ENCODE assay signal across 9 mouse cellular contexts in genomic region chr2:102038229-102038894, GRCm38 (mm10).
DNase-seq lines count a peak whose midpoint lies in the region; TF ChIP-seq lines count a peak whose summit lies in the region.
"Had no signal": no experiment of that assay in that cellular context is flagged by ENCODE, and none has a peak within 500 bp of the region (broad histone marks: within the 10 kb centered on the region; RNA-seq: fewer than 3 reads in every experiment).

No protein-coding gene starts in this region.

- H3K27me3 ChIP-seq in MEL (ENCODE audit: control insufficient read depth in 1 of 2, insufficient read depth in 2 of 2, low read length in 2 of 2) = no peaks in the 10 kb centered on the region
- no peaks in the 10 kb centered on the region for H3K27me3 ChIP-seq in forebrain, embryonic 10.5 days (ENCODE audit: poor library complexity, severe bottlenecking)
- H3K27me3 ChIP-seq: liver, embryonic 13.5 days had no signal

- DNase-seq in adrenal gland, adult 2 months = peak; percentile 57
- DNase-seq in adrenal gland, adult 8-10 months = no peak
- peak; percentile 17 for DNase-seq in MEL (ENCODE audit: low read depth, low spot score)
- peak; percentile 25 for DNase-seq in forebrain, embryonic 10.5 days (ENCODE audit: extremely low spot score, low spot score)
- DNase-seq in heart, postnatal 4 days = peak; percentile 66
- peak; percentile 74 to 75 for DNase-seq in left cerebral cortex, postnatal 36 days (ENCODE audit: low spot score in 2 of 2)
- peak; percentile 64 for DNase-seq in retina, postnatal 1 day
- no peak for DNase-seq in thymus, postnatal 25 days
- DNase-seq: liver, embryonic 13.5 days had no signal

- H3K4me3 ChIP-seq in MEL (ENCODE audit: control insufficient read depth in 1 of 2, insufficient read depth in 1 of 2, low read depth in 2 of 2, low read length in 2 of 2) = no peak overlapping the region
- H3K4me3 ChIP-seq in forebrain, embryonic 10.5 days = no peak overlapping the region
- H3K4me3 ChIP-seq: liver, embryonic 13.5 days had no signal

- no peaks in the 10 kb centered on the region for H3K9me3 ChIP-seq in MEL (replicated peaks; ENCODE audit: insufficient read depth, low read length)
- H3K9me3 ChIP-seq in forebrain, embryonic 10.5 days = no peaks in the 10 kb centered on the region
- H3K9me3 ChIP-seq: liver, embryonic 13.5 days had no signal

- H3K27ac ChIP-seq in MEL (ENCODE audit: control insufficient read depth, low read depth, low read length) = peak overlapping the region; percentile 79
- peak overlapping the region; percentile 46; the same call in 1 of the 2 replicates for H3K27ac ChIP-seq in forebrain, embryonic 10.5 days
- H3K27ac ChIP-seq: liver, embryonic 13.5 days had no signal

- H3K4me1 ChIP-seq in MEL (ENCODE audit: control insufficient read depth in 1 of 2, insufficient read depth in 2 of 2, low read length in 2 of 2) = peaks cover 5 to 48% of the 10 kb centered on the region in 2 experiments; a peak in 3 of 4 replicates
- H3K4me1 ChIP-seq in forebrain, embryonic 10.5 days = peaks cover 51% of the 10 kb centered on the region

- TF ChIP-seq POLR2A in MEL (IDR thresholded peaks at IDR 0.05; ENCODE audit: control insufficient read depth in 1 of 2, insufficient read depth in 1 of 2, low read depth in 1 of 2, low read length in 2 of 2, poor library complexity in 1 of 2) = no peak

- no peak for TF ChIP-seq CTCF in MEL (IDR thresholded peaks at IDR 0.05 in 2 of 3, conservative IDR thresholded peaks at IDR 0.05 in 1 of 3; ENCODE audit: control insufficient read depth in 1 of 3, insufficient read depth in 1 of 3, low read depth in 2 of 3, low read length in 3 of 3, poor library complexity in 1 of 3, severe bottlenecking in 1 of 3)

- intact Hi-C loops in left cerebral cortex, postnatal 36 days (cut with DNase I) = no loop called here

- TF ChIP-seq EP300 in MEL (IDR thresholded peaks at IDR 0.05; ENCODE audit: low read depth in 1 of 2, low read length in 2 of 2) = no peak

- 65% methylated on average over 10 of the region's 10 CpGs for WGBS in forebrain, embryonic 10.5 days

- H3K36me3 ChIP-seq in MEL (ENCODE audit: control insufficient read depth in 1 of 2, insufficient read depth in 2 of 2, low read length in 2 of 2) = peaks cover 0 to 44% of the 10 kb centered on the region in 2 experiments; a peak in 2 of 4 replicates
- peaks cover 9% of the 10 kb centered on the region for H3K36me3 ChIP-seq in forebrain, embryonic 10.5 days (replicated peaks)
- H3K36me3 ChIP-seq: liver, embryonic 13.5 days had no signal

- H3K79me2 ChIP-seq in MEL (ENCODE audit: control insufficient read depth, insufficient read depth, low read length, poor library complexity) = no peaks in the 10 kb centered on the region

- TF ChIP-seq RAD21 in MEL (IDR thresholded peaks at IDR 0.05; ENCODE audit: low read depth, low read length) = no peak

- 0 out of 2 replicates have a peak overlapping the region, but pooled peaks have one; percentile 9 for H3K9ac ChIP-seq in MEL (ENCODE audit: control insufficient read depth, low read depth, low read length, poor library complexity, severe bottlenecking)
- H3K9ac ChIP-seq: liver, embryonic 13.5 days had no signal

TF ChIP-seq in MEL, 35 proteins besides CTCF, POLR2A, EP300 and RAD21:
- TF ChIP-seq E2F4 (IDR thresholded peaks at IDR 0.05; ENCODE audit: borderline replicate concordance, low read depth, low read length) (no peak), ETS1 (IDR thresholded peaks at IDR 0.05; ENCODE audit: low read depth, low read length) (peak; percentile 41; the same call in 1 of the 2 replicates)

Comparison
In these comparisons a context has a peak if more than half of its experiments do, and no peak if none do; other contexts are left out.
1. DNase-seq: peak in adrenal gland, adult 2 months (single experiment), MEL (single experiment), forebrain, embryonic 10.5 days (single experiment), heart, postnatal 4 days (single experiment), left cerebral cortex, postnatal 36 days (2 of 2) and retina, postnatal 1 day (single experiment); none in adrenal gland, adult 8-10 months (single experiment) and thymus, postnatal 25 days (single experiment).